Mouse (Mus musculus) embryonic facial prominence, embryonic 13.5 days (tissue): ENCODE measurements around the gene Mansc4. TPM values are rescaled to one million over a fixed set of nuclear protein-coding genes. Genes with fewer than 3 reads are reported as not detected.

Experiments
- ATAC-seq: fragments of 200-750 bp; cut with Nextera tagmentation; 2 replicates; pipeline ENCODE4 v1.8.0; 2017; ENCODE audit warnings: low read depth; ENCODE audit not compliant: insufficient number of reproducible peaks, insufficient read depth, low FRiP score, low TSS enrichment
- H3K27ac ChIP-seq: fragments of 300-500 bp; sonication (generic); 2 replicates; pipeline ENCODE4 v1.5.1; 2015; ENCODE audit warnings: moderate library complexity, mild to moderate bottlenecking, inconsistent platforms
- H3K27me3 ChIP-seq: fragments of 300-500 bp; sonication (generic); 2 replicates; pipeline ENCODE4 v1.6.1; 2015; ENCODE audit warnings: mild to moderate bottlenecking, inconsistent platforms
- H3K36me3 ChIP-seq: fragments of 300-500 bp; sonication (generic); 2 replicates; pipeline ENCODE4 v1.6.1; 2015; ENCODE audit warnings: mild to moderate bottlenecking, inconsistent platforms
- H3K4me1 ChIP-seq: fragments of 300-500 bp; sonication (generic); 2 replicates; pipeline ENCODE4 v1.6.1; 2015; ENCODE audit warnings: inconsistent platforms
- H3K4me2 ChIP-seq: fragments of 300-500 bp; sonication (generic); 2 replicates; pipeline ENCODE4 v1.6.1; 2015; ENCODE audit warnings: moderate library complexity, mild to moderate bottlenecking, inconsistent platforms
- H3K4me3 ChIP-seq: fragments of 300-500 bp; sonication (generic); 2 replicates; pipeline ENCODE4 v1.5.1; 2015; ENCODE audit warnings: mild to moderate bottlenecking, inconsistent platforms
- H3K9ac ChIP-seq: fragments of 300-500 bp; sonication (generic); 2 replicates; pipeline ENCODE4 v1.6.1; 2015; ENCODE audit warnings: mild to moderate bottlenecking, inconsistent platforms
- H3K9me3 ChIP-seq: fragments of 300-500 bp; sonication (generic); 2 replicates; pipeline ENCODE4 v1.6.1; 2016; ENCODE audit warnings: inconsistent platforms
- WGBS: fragments of 180-500 bp; shearing (Covaris S2); methylation state at CpG from one replicate; pipeline ENCODE4 v1.1.7; 2015; ENCODE audit warnings: mixed read lengths; 5-methylcytosine and 5-hydroxymethylcytosine counted together
- polyA plus RNA-seq: library from polyadenylated mRNA; unstranded; fragments of >200 nt; fragmentation: Nextera tagmentation; extraction: Ambion mirVana; gene quantifications from 2 replicates; pipeline ENCODE4 v1.2.1, GENCODE M21; 2015

Gene Mansc4
- polyA plus RNA-seq, 1 experiment from 2014 or later = 6.1 TPM

- WGBS = 86% methylated on average over 8 of the region's 8 CpGs
- Histone ChIP-seq H3K27me3 (no peaks in the 10 kb centered on the region), H3K4me3 (no peak overlapping the region), H3K4me1 (no peaks in the 10 kb centered on the region; the same call in 1 of the 2 replicates), H3K36me3 (peaks cover 26% of the 10 kb centered on the region), H3K9me3 (no peaks in the 10 kb centered on the region), H3K4me2 (no peak overlapping the region), H3K27ac (no peak overlapping the region), H3K9ac (no peak overlapping the region)
- ATAC-seq = no peak
Observed at GRCm38 (mm10) chr6:147076878-147077277, 10.0 kb downstream of the Mansc4 start.

GRCm38 (mm10) chr6:147075808-147076387 is 10.9 kb downstream of the Mansc4 start:
- H3K27me3 ChIP-seq = no peaks in the 10 kb centered on the region
- no peak overlapping the region for H3K9ac ChIP-seq
- no peak overlapping the region for H3K4me3 ChIP-seq
- no peak overlapping the region for H3K4me2 ChIP-seq
- H3K9me3 ChIP-seq = no peaks in the 10 kb centered on the region
- peaks cover 36% of the 10 kb centered on the region for H3K36me3 ChIP-seq
- no peaks in the 10 kb centered on the region; the same call in 1 of the 2 replicates for H3K4me1 ChIP-seq
- no peak for ATAC-seq
- H3K27ac ChIP-seq = no peak overlapping the region
- WGBS = 46% methylated on average over 5 of the region's 5 CpGs

- Histone ChIP-seq H3K9me3 (no peaks in the 10 kb centered on the region), H3K27me3 (no peaks in the 10 kb centered on the region), H3K27ac (no peak overlapping the region), H3K4me2 (no peak overlapping the region), H3K36me3 (peaks cover 53% of the 10 kb centered on the region), H3K4me1 (peaks cover 7% of the 10 kb centered on the region; the same call in 1 of the 2 replicates), H3K9ac (no peak overlapping the region), H3K4me3 (no peak overlapping the region)
- no peak for ATAC-seq
- 82% methylated on average over 6 of the region's 6 CpGs for WGBS
Observed at GRCm38 (mm10) chr6:147064944-147065261, 21.9 kb downstream of the Mansc4 start.

GRCm38 (mm10) chr6:147064226-147064943 is 22.4 kb downstream of the Mansc4 start:
- H3K4me2 ChIP-seq = no peak overlapping the region
- 88% methylated on average over 10 of the region's 10 CpGs for WGBS
- H3K36me3 ChIP-seq = peaks cover 58% of the 10 kb centered on the region
- H3K27ac ChIP-seq = no peak overlapping the region
- H3K9me3 ChIP-seq = no peaks in the 10 kb centered on the region
- no peak for ATAC-seq
- no peak overlapping the region for H3K4me3 ChIP-seq
- H3K4me1 ChIP-seq = peaks cover 7% of the 10 kb centered on the region; the same call in 1 of the 2 replicates
- H3K9ac ChIP-seq = no peak overlapping the region
- no peaks in the 10 kb centered on the region for H3K27me3 ChIP-seq

- peaks cover 7% of the 10 kb centered on the region; the same call in 1 of the 2 replicates for H3K4me1 ChIP-seq
- WGBS = 68% methylated on average over 7 of the region's 7 CpGs
- no peaks in the 10 kb centered on the region for H3K27me3 ChIP-seq
- peaks cover 64% of the 10 kb centered on the region for H3K36me3 ChIP-seq
- no peak overlapping the region for H3K9ac ChIP-seq
- no peak overlapping the region for H3K4me3 ChIP-seq
- no peak overlapping the region for H3K4me2 ChIP-seq
- no peak overlapping the region for H3K27ac ChIP-seq
- ATAC-seq = no peak
- H3K9me3 ChIP-seq = no peaks in the 10 kb centered on the region
Observed at GRCm38 (mm10) chr6:147062694-147063093, 24.1 kb downstream of the Mansc4 start.

GRCm38 (mm10) chr6:147062034-147062433 is 24.8 kb downstream of the Mansc4 start:
- Histone ChIP-seq H3K4me2 (no peak overlapping the region), H3K36me3 (peaks cover 62% of the 10 kb centered on the region), H3K9me3 (no peaks in the 10 kb centered on the region), H3K27ac (no peak overlapping the region), H3K4me1 (peaks cover 7% of the 10 kb centered on the region; the same call in 1 of the 2 replicates), H3K4me3 (no peak overlapping the region), H3K27me3 (no peaks in the 10 kb centered on the region), H3K9ac (no peak overlapping the region)
- WGBS = 51% methylated on average over 7 of the region's 7 CpGs
- ATAC-seq = no peak

- no peak overlapping the region for H3K4me2 ChIP-seq
- H3K36me3 ChIP-seq = peaks cover 62% of the 10 kb centered on the region
- H3K4me1 ChIP-seq = peaks cover 7% of the 10 kb centered on the region; the same call in 1 of the 2 replicates
- H3K27ac ChIP-seq = no peak overlapping the region
- H3K27me3 ChIP-seq = no peaks in the 10 kb centered on the region
- no peak for ATAC-seq
- H3K9me3 ChIP-seq = no peaks in the 10 kb centered on the region
- no peak overlapping the region for H3K4me3 ChIP-seq
- H3K9ac ChIP-seq = no peak overlapping the region
- 75% methylated on average over 9 of the region's 9 CpGs for WGBS
Observed at GRCm38 (mm10) chr6:147061630-147062029, 25.2 kb downstream of the Mansc4 start.

GRCm38 (mm10) chr6:147059326-147059725 is 27.5 kb downstream of the Mansc4 start:
- peaks cover 11% of the 10 kb centered on the region; the same call in 1 of the 2 replicates for H3K4me1 ChIP-seq
- ATAC-seq = no peak
- no peak overlapping the region for H3K9ac ChIP-seq
- H3K4me3 ChIP-seq = no peak overlapping the region
- H3K4me2 ChIP-seq = no peak overlapping the region
- 75% methylated on average over 7 of the region's 7 CpGs for WGBS
- H3K27ac ChIP-seq = no peak overlapping the region
- H3K9me3 ChIP-seq = no peaks in the 10 kb centered on the region
- H3K27me3 ChIP-seq = no peaks in the 10 kb centered on the region
- peaks cover 72% of the 10 kb centered on the region for H3K36me3 ChIP-seq

GRCm38 (mm10) chr6:147055374-147055977 is 31.4 kb downstream of the Mansc4 start:
- ATAC-seq = no peak
- Histone ChIP-seq H3K4me3 (no peak overlapping the region), H3K9me3 (no peaks in the 10 kb centered on the region), H3K36me3 (peaks cover 82% of the 10 kb centered on the region), H3K9ac (no peak overlapping the region), H3K4me2 (no peak overlapping the region), H3K27me3 (no peaks in the 10 kb centered on the region), H3K27ac (no peak overlapping the region), H3K4me1 (peaks cover 4% of the 10 kb centered on the region; the same call in 1 of the 2 replicates)
- WGBS = 73% methylated on average over 10 of the region's 10 CpGs

- WGBS = 78% methylated on average over 19 of the region's 19 CpGs
- Histone ChIP-seq H3K4me2 (no peak overlapping the region), H3K9ac (no peak overlapping the region), H3K9me3 (no peaks in the 10 kb centered on the region), H3K27ac (no peak overlapping the region), H3K4me3 (no peak overlapping the region), H3K27me3 (no peaks in the 10 kb centered on the region), H3K4me1 (peaks cover 4% of the 10 kb centered on the region; the same call in 1 of the 2 replicates), H3K36me3 (peaks cover 84% of the 10 kb centered on the region)
- ATAC-seq = no peak
Observed at GRCm38 (mm10) chr6:147053785-147054646, 32.8 kb downstream of the Mansc4 start.

GRCm38 (mm10) chr6:147052440-147052839 is 34.4 kb downstream of the Mansc4 start:
- H3K36me3 ChIP-seq = peaks cover 90% of the 10 kb centered on the region
- no peak overlapping the region for H3K4me3 ChIP-seq
- no peaks in the 10 kb centered on the region for H3K9me3 ChIP-seq
- no peaks in the 10 kb centered on the region for H3K27me3 ChIP-seq
- WGBS = 93% methylated on average over 9 of the region's 9 CpGs
- ATAC-seq = no peak
- H3K4me1 ChIP-seq = peaks cover 4% of the 10 kb centered on the region; the same call in 1 of the 2 replicates
- no peak overlapping the region for H3K27ac ChIP-seq
- H3K4me2 ChIP-seq = no peak overlapping the region
- no peak overlapping the region for H3K9ac ChIP-seq
